Mouse (Mus musculus) cortical plate, adult 2 months (tissue): ENCODE measurements around the gene Mef2d. TPM values are rescaled to one million over a fixed set of nuclear protein-coding genes. Genes with fewer than 3 reads are reported as not detected.

ENCODE experiments used
- H3K27ac ChIP-seq: fragments of 200-500 bp; 2 replicates; pipeline ENCODE4 v1.5.1; 2012; ENCODE audit warnings: low read length, control low read depth, inconsistent platforms; ENCODE audit not compliant: insufficient read depth
- H3K4me1 ChIP-seq: fragments of 200-500 bp; 2 replicates; pipeline ENCODE4 v1.6.1; 2011; ENCODE audit warnings: low read length; ENCODE audit not compliant: control insufficient read depth, insufficient read depth
- H3K4me3 ChIP-seq: fragments of 200-500 bp; 2 replicates; pipeline ENCODE4 v1.5.1; 2011; ENCODE audit warnings: mild to moderate bottlenecking, low read length, control low read depth; ENCODE audit not compliant: insufficient read depth
- CTCF ChIP-seq: fragments of 200-500 bp; IDR thresholded peaks from 2 replicates; pipeline ENCODE4 v1.5.1; 2011; ENCODE audit warnings: mild to moderate bottlenecking, control low read depth, low read length; ENCODE audit not compliant: insufficient read depth; ENCODE audit errors: extremely low read depth
- POLR2A ChIP-seq: fragments of 200-500 bp; IDR thresholded peaks from 2 replicates; pipeline ENCODE4 v1.6.1; 2011; ENCODE audit warnings: mild to moderate bottlenecking, low read length, control low read depth; ENCODE audit not compliant: insufficient read depth; ENCODE audit errors: extremely low read depth
- polyA plus RNA-seq: library from polyadenylated mRNA; depleted of rRNA; stranded (reverse); fragments of >200 nt; gene quantifications from 2 replicates; pipeline ENCODE4 v1.2.3, GENCODE M21; 2012

Mef2d gene
- polyA plus RNA-seq, 1 experiment: 131 TPM

DNA sequence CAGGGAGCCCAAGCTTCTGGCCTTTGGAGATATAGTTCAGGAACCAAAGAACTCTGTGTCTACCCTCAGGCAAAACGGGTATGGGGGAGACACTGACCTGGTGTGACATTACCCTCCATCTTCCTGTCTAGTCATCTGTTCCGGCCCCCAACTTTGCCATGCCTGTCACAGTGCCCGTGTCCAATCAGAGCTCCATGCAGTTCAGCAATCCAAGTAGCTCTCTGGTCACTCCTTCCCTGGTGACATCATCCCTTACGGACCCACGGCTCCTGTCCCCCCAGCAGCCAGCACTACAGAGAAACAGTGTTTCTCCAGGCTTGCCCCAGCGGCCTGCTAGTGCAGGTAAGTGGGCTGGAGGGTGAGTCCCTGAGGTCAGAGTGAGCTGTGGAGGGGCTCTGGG lies 16.8 kb downstream of the Mef2d start:
- peaks cover 19% of the 10 kb centered on the region for H3K4me1 ChIP-seq
- H3K27ac ChIP-seq: no peak overlapping the region
- no peak for TF ChIP-seq POLR2A
- no peak for TF ChIP-seq CTCF
- H3K4me3 ChIP-seq: no peak overlapping the region

DNA sequence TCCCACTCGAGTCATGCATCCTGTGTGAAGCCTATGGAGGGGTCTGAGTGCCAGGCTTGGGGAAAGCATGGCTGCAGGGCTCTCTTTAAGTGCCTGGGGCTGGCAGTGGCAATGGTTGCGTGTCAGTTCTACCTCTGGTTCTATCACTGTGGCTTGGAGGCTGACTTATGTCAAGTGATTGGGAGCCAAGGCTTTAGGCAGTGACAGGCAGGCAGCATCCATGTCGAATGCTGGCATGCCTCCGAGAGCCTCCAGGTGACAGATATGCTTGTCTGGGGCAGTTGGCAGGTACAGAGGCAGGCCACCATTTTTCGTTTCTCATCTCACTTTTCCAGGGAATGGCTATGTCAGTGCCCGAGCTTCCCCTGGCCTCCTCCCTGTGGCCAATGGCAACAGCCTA lies 18.7 kb downstream of the Mef2d start:
- TF ChIP-seq POLR2A (no peak), CTCF (no peak)
- H3K4me3 ChIP-seq: no peak overlapping the region
- H3K4me1 ChIP-seq: peaks cover 14% of the 10 kb centered on the region
- H3K27ac ChIP-seq: no peak overlapping the region

DNA sequence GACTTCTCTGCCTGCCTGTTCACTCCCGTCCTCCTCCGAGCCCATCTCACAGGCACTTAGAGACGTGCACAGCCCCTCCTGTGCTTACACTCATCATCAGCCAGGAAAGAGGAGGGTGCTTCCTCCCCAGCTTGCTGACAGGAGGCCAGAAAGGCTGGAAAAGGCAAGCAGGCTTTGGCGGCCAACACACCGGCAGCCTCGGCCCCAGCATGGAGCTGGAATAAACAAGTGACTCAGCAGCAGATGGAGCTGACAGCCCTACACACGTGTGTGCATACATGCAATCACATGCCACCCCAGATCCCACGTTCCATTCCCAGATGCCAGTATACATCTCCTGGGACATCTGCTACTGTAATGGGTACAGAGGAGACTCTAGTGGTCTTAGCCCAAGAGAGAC lies 20.1 kb downstream of the Mef2d start:
- H3K4me3 ChIP-seq: no peak overlapping the region
- TF ChIP-seq CTCF (no peak), POLR2A (no peak)
- peak overlapping the region; percentile 30; the same call in 1 of the 2 replicates for H3K27ac ChIP-seq
- H3K4me1 ChIP-seq: peaks cover 12% of the 10 kb centered on the region

DNA sequence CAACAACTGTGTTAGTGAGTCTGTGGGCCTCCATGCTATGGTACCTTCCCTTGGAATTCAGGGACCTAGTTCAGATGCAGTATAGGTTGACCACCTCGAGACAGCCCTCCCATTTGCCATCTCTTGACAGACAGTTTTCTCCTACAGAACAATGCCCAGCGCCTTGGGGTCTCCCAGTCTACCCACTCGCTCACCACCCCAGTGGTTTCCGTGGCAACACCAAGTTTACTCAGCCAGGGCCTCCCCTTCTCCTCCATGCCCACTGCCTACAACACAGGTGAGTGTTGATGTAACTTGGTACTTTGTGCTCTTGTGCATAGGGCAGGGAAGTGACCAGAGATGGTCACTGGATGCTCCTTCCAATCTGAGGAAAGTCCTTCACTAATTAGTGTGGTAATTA lies 20.6 kb downstream of the Mef2d start:
- TF ChIP-seq CTCF: no peak
- no peak for TF ChIP-seq POLR2A
- Histone ChIP-seq H3K4me3 (no peak overlapping the region), H3K27ac (no peak overlapping the region), H3K4me1 (peaks cover 10% of the 10 kb centered on the region)

DNA sequence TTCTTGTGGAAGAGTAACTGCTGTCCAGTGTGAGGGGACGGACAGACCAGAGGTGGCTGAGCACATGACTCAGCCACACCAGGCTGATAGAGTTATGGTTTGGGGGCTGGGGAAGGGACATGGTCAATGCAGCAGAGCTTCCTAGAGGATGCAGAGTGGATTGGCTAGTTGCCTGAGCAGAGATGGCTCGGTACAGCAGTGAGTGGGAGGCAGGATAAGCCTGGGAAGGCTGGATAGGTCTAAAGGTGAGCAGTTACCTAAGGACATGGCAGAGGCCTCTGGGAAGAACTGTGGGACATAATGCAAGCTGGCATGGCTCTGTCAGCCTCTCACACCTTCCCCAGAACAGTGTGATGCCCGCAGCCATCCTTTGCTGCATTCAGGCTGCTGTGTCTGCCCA lies 21.7 kb downstream of the Mef2d start:
- TF ChIP-seq CTCF (no peak), POLR2A (no peak)
- Histone ChIP-seq H3K4me1 (peaks cover 10% of the 10 kb centered on the region), H3K27ac (no peak overlapping the region), H3K4me3 (no peak overlapping the region)

DNA sequence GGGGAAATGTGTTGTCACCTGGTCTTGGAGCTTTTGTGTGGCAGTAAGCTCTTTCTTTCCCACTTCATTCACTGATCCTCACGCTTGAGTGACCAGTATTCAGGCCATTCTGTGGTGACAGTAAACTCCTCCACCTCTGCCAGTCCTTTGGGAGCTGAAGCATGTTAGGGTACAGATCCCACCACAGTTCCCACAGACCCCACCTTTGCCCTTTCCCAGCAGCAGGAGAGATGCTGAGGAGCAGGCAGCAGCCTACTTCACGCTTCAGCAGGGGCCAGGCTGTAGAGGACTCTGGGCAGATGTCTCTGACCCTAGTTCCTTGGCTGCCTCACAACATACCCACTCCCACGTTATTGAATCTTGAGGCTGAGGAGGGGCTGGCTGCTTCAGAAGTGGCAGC lies 22.1 kb downstream of the Mef2d start:
- no peak overlapping the region for H3K4me3 ChIP-seq
- H3K27ac ChIP-seq: no peak overlapping the region
- no peak for TF ChIP-seq CTCF
- TF ChIP-seq POLR2A: no peak
- peaks cover 10% of the 10 kb centered on the region for H3K4me1 ChIP-seq

DNA sequence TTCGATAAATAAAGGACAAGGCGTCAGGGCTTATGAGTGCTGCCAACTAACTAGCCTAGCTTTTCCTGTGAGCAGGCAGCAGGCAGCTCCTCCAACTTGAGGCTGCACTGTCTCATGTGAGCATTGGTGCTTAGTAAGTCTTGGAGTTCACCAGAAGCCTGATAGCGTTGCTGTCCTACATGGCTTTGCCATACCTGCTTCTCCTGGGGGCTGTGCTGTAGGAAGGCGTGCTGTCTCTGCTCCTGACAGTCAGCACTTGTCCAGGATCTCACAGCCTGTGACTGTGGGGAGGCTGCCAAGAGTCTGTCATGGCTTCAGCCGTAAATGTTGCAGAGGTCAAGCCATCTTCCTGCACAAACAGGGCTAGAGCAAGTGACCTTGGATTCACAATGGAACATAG lies 23.9 kb downstream of the Mef2d start:
- Histone ChIP-seq H3K4me1 (peaks cover 15% of the 10 kb centered on the region), H3K27ac (no peak overlapping the region)
- no peak for TF ChIP-seq CTCF
- no peak for TF ChIP-seq POLR2A

DNA sequence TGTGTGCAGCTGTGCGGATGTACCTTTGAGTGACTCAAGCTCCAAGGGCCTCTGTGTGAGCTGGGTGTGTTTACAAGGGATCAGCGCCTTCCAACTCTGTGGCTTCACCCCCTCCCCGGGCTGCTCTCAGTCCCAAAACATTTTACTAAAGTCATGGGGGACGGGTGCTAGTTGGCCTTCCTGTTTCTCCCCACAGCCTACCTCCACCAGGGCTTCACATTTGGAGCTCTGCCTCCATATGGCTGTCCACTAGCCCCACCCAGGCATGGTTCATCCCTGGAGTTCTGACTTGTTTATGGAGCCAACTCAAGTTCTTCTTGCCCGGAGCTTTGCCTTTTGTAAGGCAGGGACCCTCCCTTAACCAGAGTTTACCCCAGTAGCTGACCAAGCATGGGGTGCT lies 28.2 kb downstream of the Mef2d start:
- no peak for TF ChIP-seq POLR2A
- no peak for TF ChIP-seq CTCF
- Histone ChIP-seq H3K27ac (no peak overlapping the region), H3K4me1 (peaks cover 8% of the 10 kb centered on the region), H3K4me3 (no peak overlapping the region)

More for the DNA sequence above, 23.9 kb downstream of the Mef2d start:
- H3K4me3 ChIP-seq: no peak overlapping the region

DNA sequence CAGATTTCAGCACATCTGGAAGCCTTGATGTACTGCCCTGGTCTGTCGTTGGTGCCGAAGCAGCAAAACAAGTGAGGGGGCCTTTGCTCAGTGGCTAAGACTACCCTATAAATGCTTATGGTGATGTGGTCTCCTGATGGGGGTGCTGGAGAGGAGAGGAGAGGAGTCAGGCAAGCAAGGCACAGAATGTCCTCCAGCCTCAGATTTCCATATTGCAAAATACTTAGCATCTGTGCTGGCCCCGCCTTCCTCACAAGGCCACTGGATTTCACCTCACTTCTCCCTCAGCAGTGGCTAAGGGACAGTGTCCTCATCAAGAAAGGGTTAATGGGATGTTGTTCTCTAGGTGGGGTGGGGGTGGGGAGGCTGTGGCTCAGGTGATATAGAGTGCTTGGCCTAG lies 30.3 kb downstream of the Mef2d start:
- H3K27ac ChIP-seq: no peak overlapping the region
- H3K4me1 ChIP-seq: peaks cover 9% of the 10 kb centered on the region
- TF ChIP-seq CTCF (no peak), POLR2A (no peak)
- no peak overlapping the region for H3K4me3 ChIP-seq

DNA sequence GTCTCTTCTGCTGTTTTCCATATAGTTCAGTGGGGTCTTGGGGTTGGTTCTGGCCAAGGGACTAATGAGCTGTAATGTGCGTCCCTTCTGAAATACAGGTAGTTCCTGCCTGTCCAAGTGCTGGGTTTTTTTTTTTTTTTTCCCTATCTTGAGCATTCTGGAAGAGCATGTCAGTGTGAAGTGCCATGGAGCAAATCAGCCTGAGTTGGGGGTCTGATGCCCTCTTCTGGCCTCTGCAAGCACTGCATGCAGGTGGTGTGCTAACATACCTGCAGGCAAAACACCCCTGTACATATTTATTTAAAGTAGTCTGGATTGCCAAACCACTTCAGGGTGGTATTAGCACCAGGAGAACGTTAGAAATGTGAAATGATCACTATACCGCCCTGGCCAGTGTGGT lies 31.2 kb downstream of the Mef2d start:
- no peak overlapping the region for H3K4me3 ChIP-seq
- peaks cover 9% of the 10 kb centered on the region for H3K4me1 ChIP-seq
- TF ChIP-seq CTCF: peak; percentile 79
- TF ChIP-seq POLR2A: no peak
- no peak overlapping the region for H3K27ac ChIP-seq
